Mouse (Mus musculus): Measurements from ENCODE around the gene Dusp15.

DNA sequence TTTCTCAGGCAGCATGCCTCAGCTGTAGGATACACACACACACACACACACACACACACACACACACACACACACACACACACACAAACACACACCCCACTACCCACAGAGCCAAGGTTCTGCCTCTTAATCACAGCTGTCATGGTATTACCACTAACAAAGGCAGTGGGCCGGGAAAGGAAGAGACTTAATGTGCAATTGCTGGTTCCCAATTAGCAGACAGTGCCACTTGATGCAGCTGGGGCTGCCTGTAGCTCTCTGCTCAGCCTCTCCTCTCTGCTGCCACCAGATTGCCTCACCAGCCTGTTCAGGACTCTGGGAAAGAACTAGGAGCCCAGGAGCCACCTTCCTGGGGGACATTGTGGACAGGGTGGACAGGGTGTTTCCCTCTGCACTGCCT, 34.1 kb upstream of the Dusp15 start:
- no peak for TF ChIP-seq CTCF (IDR thresholded peaks at IDR 0.05; ENCODE audit: extremely low read depth, insufficient read depth, insufficient read length, insufficient replicate concordance)
- no peak for TF ChIP-seq POLR2A (IDR thresholded peaks at IDR 0.05; ENCODE audit: low read depth, low read length)

Data from spleen, adult 2 months (tissue).